ENCODE assay signal across 9 mouse cellular contexts in the genomic region with DNA sequence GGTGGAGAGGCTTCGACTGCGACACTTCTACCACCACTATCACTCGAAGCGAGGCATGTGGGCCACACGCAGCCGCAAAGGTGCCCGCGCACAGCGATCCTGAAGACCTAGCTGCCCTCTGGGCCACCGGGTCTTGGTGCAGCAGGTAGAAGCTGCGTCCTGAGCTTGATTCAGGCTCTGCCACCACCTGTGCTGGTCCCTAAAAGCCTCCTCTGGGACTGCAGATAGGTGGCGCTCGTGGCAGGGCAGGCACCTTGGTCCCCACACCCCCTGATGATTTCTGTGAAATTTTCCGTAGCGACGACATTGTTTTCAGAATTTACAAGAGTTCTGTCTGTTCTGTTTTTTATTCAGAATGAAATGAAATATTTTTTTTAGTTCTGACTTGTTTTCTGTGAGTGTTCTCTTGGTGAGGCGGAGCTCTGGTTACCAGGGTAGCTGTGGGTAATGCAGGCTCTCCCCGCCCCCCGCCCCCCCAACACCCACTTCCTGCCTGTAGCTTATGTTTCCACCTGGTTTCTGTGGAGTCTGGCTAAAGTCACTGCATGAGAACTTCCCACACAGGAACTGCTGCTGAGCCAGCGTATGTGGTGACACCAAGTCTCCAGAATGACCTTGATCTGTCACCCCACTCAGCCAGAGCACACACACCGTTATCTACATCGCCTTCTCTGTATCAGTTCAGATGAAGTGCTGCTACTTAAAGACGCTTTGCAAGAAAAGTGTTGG. TPM values are rescaled to one million over a fixed set of nuclear protein-coding genes. Genes with fewer than 3 reads are reported as not detected.
DNase-seq lines count a peak whose midpoint lies in the region; ATAC-seq and TF ChIP-seq lines count a peak whose summit lies in the region.
"Had no signal": no experiment of that assay in that cellular context is flagged by ENCODE, and none has a peak within 500 bp of the region (broad histone marks: within the 10 kb centered on the region; RNA-seq: fewer than 3 reads in every experiment).

No protein-coding gene starts in this region.

- TF ChIP-seq CTCF in ES-Bruce4 (IDR thresholded peaks at IDR 0.05; ENCODE audit: low read depth, low read length), result peak; percentile 86
- TF ChIP-seq CTCF in lung, embryonic 14.5 days (IDR thresholded peaks at IDR 0.05; ENCODE audit: low read depth), result peak; percentile 69

- H3K27me3 ChIP-seq in ES-Bruce4 (ENCODE audit: control insufficient read depth, insufficient read depth, low read length, poor library complexity, severe bottlenecking), result no peaks in the 10 kb centered on the region
- peaks cover 28% of the 10 kb centered on the region for H3K27me3 ChIP-seq in lung, embryonic 14.5 days (ENCODE audit: insufficient read depth, low read length)

- H3K27ac ChIP-seq in ES-Bruce4 (ENCODE audit: insufficient read depth, low read length), result no peak overlapping the region
- no peak overlapping the region for H3K27ac ChIP-seq in lung, embryonic 14.5 days (ENCODE audit: low read depth)
- H3K27ac ChIP-seq: midbrain, embryonic 12.5 days had no signal

- no peak for TF ChIP-seq EP300 in ES-Bruce4 (IDR thresholded peaks at IDR 0.05; ENCODE audit: insufficient read depth, low read depth, low read length)

- peaks cover 5% of the 10 kb centered on the region; the same call in 1 of the 2 replicates for H3K36me3 ChIP-seq in ES-Bruce4 (ENCODE audit: control insufficient read depth, insufficient read depth, low read length, poor library complexity, severe bottlenecking)
- H3K36me3 ChIP-seq in lung, embryonic 14.5 days (ENCODE audit: insufficient read depth), result peaks cover 4% of the 10 kb centered on the region; the same call in 1 of the 2 replicates

- H3K4me3 ChIP-seq in ES-Bruce4 (ENCODE audit: low read depth, low read length), result peak overlapping the region; percentile 22; the same call in 1 of the 2 replicates
- no peak overlapping the region for H3K4me3 ChIP-seq in lung, embryonic 14.5 days (ENCODE audit: low read depth, low read length)
- H3K4me3 ChIP-seq: midbrain, embryonic 12.5 days had no signal

- H3K9me3 ChIP-seq in ES-Bruce4 (replicated peaks; ENCODE audit: control insufficient read depth, insufficient read depth, low read length, poor library complexity, severe bottlenecking), result no peaks in the 10 kb centered on the region
- no peaks in the 10 kb centered on the region for H3K9me3 ChIP-seq in lung, embryonic 14.5 days (ENCODE audit: low read depth, low read length)
- H3K9me3 ChIP-seq: midbrain, embryonic 12.5 days had no signal

- no peak overlapping the region for H3K9ac ChIP-seq in ES-Bruce4 (ENCODE audit: low read depth, poor library complexity, severe bottlenecking)
- H3K9ac ChIP-seq in lung, embryonic 14.5 days, result no peak overlapping the region
- H3K9ac ChIP-seq: midbrain, embryonic 12.5 days had no signal

- peak; percentile 43 for DNase-seq in kidney, adult 18-20 months
- no peak for DNase-seq in kidney, adult 8-10 months
- DNase-seq in lung, embryonic 14.5 days, result peak; percentile 44
- DNase-seq in thymus, postnatal 14 days, result peak; percentile 83
- no peak for DNase-seq in ovary, adult 18-20 months (ENCODE audit: low spot score)
- no peak for DNase-seq in adrenal gland, adult 8-10 months

- TF ChIP-seq POLR2A in ES-Bruce4 (IDR thresholded peaks at IDR 0.05; ENCODE audit: insufficient read depth, low read length), result no peak

- H3K4me2 ChIP-seq in lung, embryonic 14.5 days, result no peak overlapping the region
- H3K4me2 ChIP-seq: midbrain, embryonic 12.5 days had no signal

- H3K4me1 ChIP-seq in ES-Bruce4 (ENCODE audit: control insufficient read depth, insufficient read depth, low read length), result peaks cover 5% of the 10 kb centered on the region
- no peaks in the 10 kb centered on the region for H3K4me1 ChIP-seq in lung, embryonic 14.5 days (ENCODE audit: insufficient read depth)

- 0 out of 2 replicates have a peak, but pooled peaks have one; percentile 50 for ATAC-seq in erythroid progenitor cell, adult 5-6 weeks (replicated peaks; ENCODE audit: low FRiP score, poor library complexity, severe bottlenecking)
- ATAC-seq in lung, embryonic 14.5 days (ENCODE audit: insufficient read depth), result no peak

- WGBS in lung, embryonic 14.5 days, result 21% methylated on average over 23 of the region's 23 CpGs

RNA-seq across cellular contexts. Expression of a gene that starts 5.8 kb away (rescaled TPM):
- polyA plus RNA-seq in ES-Bruce4 (2011; ENCODE audit: insufficient read depth, insufficient read length, low read depth, missing spikeins), result 19.6 and 22.0 TPM in 2 replicates
- 4.3 TPM in 1 of 2 replicates, not detected in the other for total RNA-seq in erythroid progenitor cell, adult 5-6 weeks (2015; ENCODE audit: low replicate concordance)
- 0.91 and 1.3 TPM in 2 replicates for total RNA-seq in erythroid progenitor cell, adult 5-6 weeks (2017; ENCODE audit: low replicate concordance)
- 7.5 and 8.7 TPM in 2 replicates for polyA plus RNA-seq in lung, embryonic 14.5 days (2014; fragmentation: Nextera tagmentation; extraction: Ambion mirVana)
- total RNA-seq in adrenal gland, adult 8-10 months (2022), result 1 to 10 TPM; 1.6 to 3.1 (median 2.1) TPM

RNA-seq across cellular contexts. Expression of a gene that starts 11.3 kb away (rescaled TPM):
- 18.3 and 22.2 TPM in 2 replicates for polyA plus RNA-seq in ES-Bruce4 (2011; ENCODE audit: insufficient read depth, insufficient read length, low read depth, missing spikeins)
- total RNA-seq in erythroid progenitor cell, adult 5-6 weeks (2015; ENCODE audit: low replicate concordance), result not detected in 2 replicates
- total RNA-seq in erythroid progenitor cell, adult 5-6 weeks (2017; ENCODE audit: low replicate concordance), result 0.26 TPM in 1 of 2 replicates, not detected in the other
- polyA plus RNA-seq in lung, embryonic 14.5 days (2014; fragmentation: Nextera tagmentation; extraction: Ambion mirVana), result 5.6 and 7.1 TPM in 2 replicates
- total RNA-seq in adrenal gland, adult 8-10 months (2022), result 1 to 10 TPM; 2.0 to 6.1 (median 2.7) TPM

RNA-seq across cellular contexts. Expression of a gene that starts 28.2 kb away (rescaled TPM):
- polyA plus RNA-seq in ES-Bruce4 (2011; ENCODE audit: insufficient read depth, insufficient read length, low read depth, missing spikeins), result 15.4 and 23.2 TPM in 2 replicates
- 4.2 and 10.5 TPM in 2 replicates for total RNA-seq in erythroid progenitor cell, adult 5-6 weeks (2015; ENCODE audit: low replicate concordance)
- total RNA-seq in erythroid progenitor cell, adult 5-6 weeks (2017; ENCODE audit: low replicate concordance), result 1.5 TPM in 1 of 2 replicates, not detected in the other
- polyA plus RNA-seq in lung, embryonic 14.5 days (2014; fragmentation: Nextera tagmentation; extraction: Ambion mirVana), result 7.8 and 9.8 TPM in 2 replicates
- total RNA-seq in adrenal gland, adult 8-10 months (2022), result 1 to 10 TPM; 4.2 to 5.8 (median 4.8) TPM

RNA-seq across cellular contexts. Expression of a gene that starts 43.2 kb away (rescaled TPM):
- not detected in 2 replicates for polyA plus RNA-seq in ES-Bruce4 (2011; ENCODE audit: insufficient read depth, insufficient read length, low read depth, missing spikeins)
- total RNA-seq in erythroid progenitor cell, adult 5-6 weeks (2015; ENCODE audit: low replicate concordance), result not detected in 2 replicates
- not detected in 2 replicates for total RNA-seq in erythroid progenitor cell, adult 5-6 weeks (2017; ENCODE audit: low replicate concordance)
- polyA plus RNA-seq in lung, embryonic 14.5 days (2014; fragmentation: Nextera tagmentation; extraction: Ambion mirVana), result not detected in 2 replicates
- total RNA-seq in adrenal gland, adult 8-10 months (2022), result not detected
- polyA plus RNA-seq: midbrain, embryonic 12.5 days had no signal

RNA-seq across cellular contexts. Expression of a gene that starts 45.4 kb away (rescaled TPM):
- 19.1 and 22.1 TPM in 2 replicates for polyA plus RNA-seq in ES-Bruce4 (2011; ENCODE audit: insufficient read depth, insufficient read length, low read depth, missing spikeins)
- total RNA-seq in erythroid progenitor cell, adult 5-6 weeks (2015; ENCODE audit: low replicate concordance), result not detected in 2 replicates
- total RNA-seq in erythroid progenitor cell, adult 5-6 weeks (2017; ENCODE audit: low replicate concordance), result not detected in 2 replicates
- polyA plus RNA-seq in lung, embryonic 14.5 days (2014; fragmentation: Nextera tagmentation; extraction: Ambion mirVana), result 4.2 and 4.3 TPM in 2 replicates
- total RNA-seq in adrenal gland, adult 8-10 months (2022), result under 1 TPM in 1 of 4 experiments, not detected in 3; 0.21 TPM
- polyA plus RNA-seq: midbrain, embryonic 12.5 days had no signal

Comparison
In these comparisons a context has a peak if more than half of its experiments do, and no peak if none do; other contexts are left out.
1. DNase-seq: peak in kidney, adult 18-20 months (single experiment), lung, embryonic 14.5 days (single experiment) and thymus, postnatal 14 days (single experiment); none in kidney, adult 8-10 months (0 of 2), ovary, adult 18-20 months (single experiment) and adrenal gland, adult 8-10 months (single experiment).